Mouse (Mus musculus) embryo, embryonic 11 days (tissue): Measurements from ENCODE around the gene Smagp.
A peak's percentile ranks its signal among the peaks of the same experiment; 100 is the strongest.

Source experiments
- DNase-seq: peaks from one replicate; pipeline ENCODE4 v3.0.0-alpha.2; 2015

The Smagp gene

DNA sequence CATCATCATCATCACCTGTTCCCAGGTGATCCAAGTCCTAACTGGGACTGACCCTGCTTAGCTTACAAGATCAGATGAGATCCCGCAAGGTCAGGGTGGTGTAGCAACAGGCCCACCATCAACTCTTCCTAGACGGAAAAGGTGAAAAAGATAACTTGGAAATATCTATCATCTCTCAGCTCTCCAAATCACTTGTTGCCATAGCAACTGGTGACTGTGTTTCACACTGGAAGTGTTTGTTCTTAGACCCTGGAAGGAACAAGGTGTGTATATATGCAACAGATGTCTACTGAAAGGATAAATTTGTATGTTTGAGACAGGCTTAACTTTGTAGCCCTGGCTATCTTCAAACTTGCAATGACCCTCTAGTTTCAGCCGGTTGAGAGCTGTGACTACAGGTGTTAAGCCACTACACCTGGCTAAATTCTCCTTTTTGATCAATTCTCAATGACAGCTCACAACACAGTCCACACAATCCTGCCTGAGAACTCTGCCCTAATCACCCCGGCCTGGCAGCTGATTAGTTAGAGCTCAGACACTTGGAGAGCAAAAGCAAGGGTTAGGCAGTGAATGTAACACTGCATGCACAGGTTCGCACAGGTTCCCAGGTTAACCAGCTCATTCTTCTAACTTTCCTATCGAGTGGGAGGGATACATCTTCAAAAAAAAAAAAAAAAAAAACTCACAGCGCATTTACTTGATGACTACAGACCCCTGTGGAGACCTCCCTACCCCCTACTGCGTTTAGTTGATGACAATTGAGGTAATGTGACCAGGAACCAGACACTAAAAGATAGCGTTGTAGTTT lies 28.9 kb upstream of the Smagp start:
- DNase-seq, result no peak

DNA sequence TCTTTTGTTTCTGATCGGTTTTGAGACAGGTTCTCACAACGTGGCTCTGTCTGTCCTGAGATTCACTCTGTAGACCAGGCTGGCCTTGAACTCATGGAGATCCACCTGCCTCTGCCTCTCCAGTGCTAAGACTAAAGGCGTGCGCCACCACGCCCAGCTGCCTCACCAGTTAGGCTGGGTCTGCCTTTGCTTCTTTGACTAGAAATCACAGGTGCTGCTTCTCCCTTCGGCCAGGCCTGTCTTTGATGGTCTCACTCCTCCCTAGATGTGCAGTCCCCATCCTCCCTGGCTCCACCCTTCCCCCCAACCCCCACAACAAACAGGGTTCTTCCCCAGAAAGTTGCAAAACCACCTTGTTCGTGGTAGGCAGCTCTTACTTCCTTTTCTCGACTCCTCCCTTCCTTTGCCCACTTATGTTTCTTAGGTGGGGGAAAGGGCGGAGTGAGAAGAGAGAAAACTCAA lies 28.1 kb upstream of the Smagp start:
- DNase-seq, result no peak

DNA sequence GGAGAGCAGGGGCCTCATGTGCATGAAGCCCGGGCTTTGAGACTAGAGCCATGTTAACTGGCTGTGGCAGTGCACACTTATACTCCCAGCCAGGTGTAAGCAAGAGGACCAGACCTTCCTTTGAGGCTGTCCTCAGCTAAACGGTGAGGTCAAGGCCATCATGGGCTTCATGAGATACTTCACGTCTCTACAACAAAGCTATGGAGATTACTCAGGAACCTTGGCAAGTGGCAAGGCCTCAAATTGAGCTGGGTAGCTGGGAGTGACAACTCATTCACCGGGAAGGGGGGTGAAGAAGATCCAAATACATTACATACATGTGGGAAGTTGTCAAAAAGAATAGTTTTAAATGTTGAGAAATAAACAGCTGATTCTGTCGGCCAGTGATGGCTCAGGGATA lies 24.1 kb upstream of the Smagp start:
- no peak for DNase-seq

DNA sequence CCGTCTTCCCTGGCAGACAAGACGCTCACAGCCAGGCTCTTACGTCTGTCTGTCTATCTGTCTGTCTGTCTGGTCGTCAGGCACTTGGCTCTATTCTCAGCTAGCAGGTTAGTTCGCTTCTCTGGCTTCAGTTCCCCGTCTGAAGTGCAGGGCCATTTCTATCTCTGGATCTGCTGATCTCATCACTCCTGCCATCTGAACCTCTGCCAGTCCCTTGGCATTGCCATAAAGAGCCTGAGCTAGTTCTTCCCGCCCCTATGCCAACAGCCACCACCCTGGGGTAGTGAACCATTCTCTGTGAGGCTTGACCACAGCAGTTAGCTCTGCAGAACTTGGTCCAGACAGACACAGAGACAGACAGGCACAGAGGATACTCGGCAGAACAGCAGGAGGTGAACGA lies 23.6 kb upstream of the Smagp start:
- no peak for DNase-seq

DNA sequence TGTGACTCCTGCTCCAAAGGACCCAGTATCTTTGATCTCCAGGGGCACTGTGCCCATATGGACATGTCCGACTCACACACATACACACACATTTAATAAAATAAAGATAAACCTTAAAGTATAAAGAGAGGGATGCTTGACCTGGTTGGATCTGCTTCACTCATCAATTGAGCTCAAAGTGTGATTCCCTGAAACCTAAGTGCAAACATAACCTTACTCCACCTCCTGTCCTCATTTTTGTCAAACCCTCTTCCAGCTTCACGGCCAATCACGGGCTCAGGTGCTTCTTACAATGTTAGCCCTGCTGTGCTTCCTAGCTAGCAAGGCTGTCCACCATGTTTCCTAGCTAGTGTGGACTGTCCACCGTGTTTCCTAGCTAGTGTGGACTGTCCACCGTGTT lies 18.5 kb upstream of the Smagp start:
- no peak for DNase-seq

DNA sequence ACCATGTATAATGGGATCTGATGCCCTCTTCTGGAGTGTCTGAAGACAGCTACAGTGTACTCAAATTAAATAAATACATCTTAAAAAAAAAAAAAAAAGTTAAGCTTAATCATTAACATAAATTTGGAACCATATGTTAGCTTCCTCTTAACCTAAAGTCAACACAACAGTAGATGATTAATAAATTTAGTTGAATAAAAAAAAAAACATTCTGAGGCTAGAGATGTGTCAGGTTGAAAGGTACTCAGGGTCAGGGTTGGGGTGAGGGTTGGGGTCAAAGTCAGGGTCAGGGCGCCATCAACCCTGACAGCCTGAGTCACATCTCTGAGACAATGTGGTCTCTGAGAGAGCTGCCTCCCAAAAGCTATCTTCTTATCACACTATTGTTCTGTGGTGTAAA lies 17.5 kb upstream of the Smagp start:
- no peak for DNase-seq

DNA sequence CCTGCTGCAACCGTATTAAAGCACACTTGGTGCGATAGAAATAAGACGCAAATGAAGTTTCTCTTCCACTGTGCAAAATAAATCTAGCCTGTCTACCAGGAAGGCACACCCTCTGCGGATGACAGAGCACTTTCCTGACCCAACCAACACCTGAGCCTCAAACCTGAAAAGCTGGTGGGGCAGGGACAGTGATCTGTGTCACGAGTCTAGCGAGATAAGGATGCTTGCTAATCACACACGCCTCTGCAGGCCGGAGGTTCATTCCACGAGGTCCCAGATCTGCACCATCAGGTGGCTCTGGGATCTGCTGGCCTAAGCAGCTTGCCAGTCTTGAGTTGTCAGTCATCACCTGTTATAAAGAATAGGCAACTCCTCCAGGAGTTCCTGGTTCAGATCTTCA lies 14.9 kb upstream of the Smagp start:
- DNase-seq, result no peak

DNA sequence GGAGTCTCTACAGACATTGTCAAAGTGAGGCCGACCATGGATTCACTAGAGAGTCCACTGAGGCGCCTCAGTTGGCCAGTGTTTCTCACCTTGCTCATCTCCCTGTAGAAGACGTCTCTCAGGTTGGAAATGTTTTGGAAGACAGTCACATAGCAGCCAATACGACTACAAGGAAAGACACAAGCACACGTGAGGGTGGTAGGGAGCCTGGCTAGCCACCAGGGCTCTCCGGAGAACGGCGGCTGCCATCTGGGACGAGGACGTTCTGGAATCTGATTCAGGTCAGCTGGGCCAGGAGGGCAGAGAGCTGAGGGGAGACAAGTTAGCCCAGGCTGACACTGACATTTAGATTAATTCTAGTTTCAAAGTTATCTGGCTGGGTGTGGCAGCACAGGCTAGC lies 13.4 kb upstream of the Smagp start:
- no peak for DNase-seq

DNA sequence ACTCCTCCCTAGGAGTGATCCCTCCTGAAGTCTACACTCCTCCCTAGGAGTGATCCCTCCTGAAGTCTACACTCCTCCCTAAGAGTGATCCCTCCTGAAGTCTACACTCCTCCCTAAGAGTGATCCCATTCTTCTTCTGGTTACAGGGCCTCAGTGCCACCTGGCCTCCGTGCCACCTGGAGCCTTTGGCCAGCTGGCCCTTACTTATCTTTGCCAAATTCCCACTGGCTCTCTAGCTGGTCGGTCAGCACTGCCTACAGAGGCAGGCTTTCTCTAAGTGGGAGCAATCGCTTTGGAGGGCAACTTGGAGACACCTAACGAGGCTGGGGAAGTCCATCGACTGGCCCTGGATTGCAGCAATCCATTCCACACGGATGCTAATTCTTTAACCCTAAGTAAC lies 9.4 kb upstream of the Smagp start:
- no peak for DNase-seq

DNA sequence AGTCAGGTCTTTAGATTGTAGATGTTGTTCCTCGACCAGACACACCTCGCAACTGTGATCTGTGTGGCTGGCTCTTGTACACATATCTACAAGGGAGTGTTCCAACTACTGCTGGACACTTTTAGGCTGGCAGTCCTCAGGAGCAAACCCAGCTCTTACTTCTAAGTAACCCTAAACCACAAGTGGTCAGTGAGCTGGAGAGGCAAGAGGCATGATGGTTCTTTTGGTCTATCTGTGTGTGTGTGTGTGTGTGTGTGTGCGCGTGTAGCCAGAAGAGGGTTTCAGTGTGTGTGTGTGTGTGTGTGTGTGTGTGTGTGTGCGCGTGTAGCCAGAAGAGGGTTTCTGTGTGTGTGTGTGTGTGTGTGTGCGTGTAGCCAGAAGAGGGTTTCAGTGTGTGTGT lies 5.7 kb upstream of the Smagp start:
- DNase-seq, result no peak

DNA sequence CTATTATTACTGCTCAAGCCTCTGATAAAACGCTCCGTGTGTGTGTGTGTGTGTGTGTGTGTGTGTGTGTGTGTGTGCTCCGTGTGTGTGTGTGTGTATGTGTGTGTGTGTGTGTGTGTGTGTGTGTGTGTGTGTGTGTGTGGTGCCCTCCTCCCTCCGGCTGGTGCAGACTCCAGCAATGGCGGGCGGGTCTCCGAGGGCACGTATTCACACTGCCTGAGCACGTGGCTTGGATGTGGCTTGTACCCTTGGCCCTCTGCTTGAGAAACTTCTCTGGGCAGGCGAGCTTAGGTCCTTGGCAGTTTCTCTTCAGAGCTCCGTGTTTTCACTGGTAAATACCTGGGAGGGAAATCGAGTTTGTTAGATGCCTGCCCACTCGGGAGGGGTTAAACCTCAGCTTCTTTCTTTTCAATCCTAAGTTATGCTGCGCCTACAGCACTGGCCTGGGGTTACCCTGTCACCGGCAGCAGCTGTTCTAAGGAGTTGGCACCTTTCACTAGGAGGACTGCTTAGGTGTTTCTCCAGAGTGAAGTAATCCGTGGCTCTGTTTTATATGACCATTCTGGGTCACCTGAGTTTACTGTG lies 4.6 kb upstream of the Smagp start:
- no peak for DNase-seq

DNA sequence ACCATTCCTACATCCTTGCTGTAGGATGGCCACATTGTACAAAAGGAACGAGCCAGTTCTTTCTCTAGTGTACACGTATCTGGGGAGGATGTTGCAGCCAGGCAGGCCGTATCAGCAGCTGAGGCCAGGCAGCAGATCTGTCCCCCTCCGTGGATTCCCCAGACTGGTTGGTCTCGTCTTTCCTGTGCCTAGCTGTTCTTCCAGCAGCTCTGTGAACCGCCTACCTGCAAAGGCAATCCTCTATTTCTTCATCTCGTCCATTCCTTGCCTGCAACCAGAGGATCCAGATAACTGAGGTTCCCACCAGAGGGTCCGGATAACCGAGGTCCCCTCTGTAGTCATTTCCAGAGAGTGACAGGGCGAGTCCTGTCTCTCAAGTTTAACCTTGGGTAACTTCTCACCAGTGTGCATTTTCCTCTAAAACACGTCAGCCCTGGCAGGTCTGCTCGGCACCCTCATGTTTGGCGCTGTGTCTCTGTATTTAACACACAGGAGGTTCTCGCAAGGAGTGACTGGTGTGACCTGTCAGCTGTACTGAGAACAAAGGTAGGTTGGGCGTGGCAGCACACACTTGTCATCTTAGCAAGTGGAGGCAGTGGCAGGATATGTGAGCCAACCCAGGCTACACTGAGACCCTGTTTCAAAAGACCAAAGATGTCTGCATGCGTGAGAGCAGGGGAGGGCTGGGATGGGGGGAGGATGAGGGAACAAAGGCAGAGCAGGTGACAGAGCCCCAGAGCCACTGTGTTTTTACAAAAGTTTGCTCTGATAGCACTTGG lies 3.4 kb upstream of the Smagp start:
- DNase-seq, result no peak

DNA sequence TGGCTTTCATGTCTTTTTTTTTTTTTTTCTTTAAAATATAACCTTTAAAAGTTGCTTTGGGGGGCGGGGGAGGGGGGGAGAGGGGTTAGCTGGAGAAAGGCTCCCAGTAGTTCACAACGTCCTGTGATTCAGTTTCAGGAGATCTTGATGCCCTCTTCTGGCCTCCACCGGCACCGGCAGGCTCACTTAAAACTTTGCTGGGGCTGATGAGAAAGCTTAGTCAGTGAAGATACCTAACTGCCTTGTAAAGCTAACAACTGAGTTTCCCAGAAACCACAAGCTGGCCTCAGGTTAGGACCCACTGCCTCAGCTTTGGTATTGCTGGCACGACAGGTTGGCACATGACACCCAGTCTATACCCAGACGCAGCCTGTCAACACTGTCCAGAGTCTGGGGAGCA lies 921 bp upstream of the Smagp start:
- peak; percentile 36 for DNase-seq

DNA sequence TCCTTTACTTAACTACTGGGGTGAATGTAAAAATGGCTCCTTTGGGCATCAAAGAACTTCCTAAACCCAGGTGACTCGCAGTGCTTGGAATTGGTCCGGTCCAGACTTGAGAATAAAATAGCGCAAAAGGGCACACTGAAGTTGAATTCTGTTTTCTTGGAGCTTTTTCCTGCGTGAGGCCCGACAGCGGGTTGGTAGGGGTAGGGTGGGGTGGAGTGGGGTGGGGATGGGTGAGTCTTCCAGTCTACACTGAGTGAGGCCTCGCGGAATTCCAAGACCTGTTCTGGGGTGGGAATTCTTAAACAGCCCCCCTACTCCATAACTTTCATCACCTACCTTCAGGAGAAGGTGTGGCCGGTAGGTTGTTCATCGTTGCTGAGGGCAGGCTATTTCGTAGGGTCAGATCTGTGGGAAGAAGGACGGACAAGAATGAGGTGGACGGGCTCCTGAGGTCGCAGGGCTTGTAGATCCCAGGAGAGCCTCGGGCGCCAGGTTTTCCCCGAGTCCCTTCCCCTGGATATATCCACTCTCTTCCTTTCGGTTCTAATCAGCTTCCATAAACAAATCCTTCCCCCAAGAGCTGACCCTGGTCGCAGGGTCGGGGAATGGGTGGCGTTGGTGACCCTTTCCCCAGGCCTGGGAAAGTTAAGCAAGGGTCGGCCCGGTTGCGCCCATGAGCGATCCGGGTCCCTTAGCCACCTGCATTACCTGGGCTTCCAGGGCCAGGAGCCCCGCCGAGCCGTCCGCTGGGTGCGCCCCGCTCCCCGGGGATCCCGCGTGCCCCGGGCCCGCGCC lies 692 bp downstream of the Smagp start:
- DNase-seq, result no peak

DNA sequence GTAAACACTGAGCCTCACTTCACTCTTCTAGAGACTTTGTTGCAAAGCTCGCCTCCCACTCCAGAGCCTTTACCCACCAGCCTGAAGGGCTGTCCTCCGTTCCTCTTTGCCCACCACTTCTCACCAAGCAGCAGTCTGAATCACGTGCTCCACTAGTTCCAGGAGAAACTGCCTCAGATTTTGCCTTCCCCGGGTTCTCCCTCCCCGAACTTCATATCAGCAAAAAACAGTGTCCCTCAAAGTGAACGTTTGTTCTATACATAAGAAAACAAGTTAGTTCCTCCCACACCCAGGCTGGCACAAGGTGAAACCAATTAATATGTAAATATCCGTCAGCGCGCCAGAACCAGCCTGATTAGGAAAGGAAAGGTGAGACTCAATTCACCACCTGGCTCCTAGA lies 1.5 kb downstream of the Smagp start:
- DNase-seq, result no peak

DNA sequence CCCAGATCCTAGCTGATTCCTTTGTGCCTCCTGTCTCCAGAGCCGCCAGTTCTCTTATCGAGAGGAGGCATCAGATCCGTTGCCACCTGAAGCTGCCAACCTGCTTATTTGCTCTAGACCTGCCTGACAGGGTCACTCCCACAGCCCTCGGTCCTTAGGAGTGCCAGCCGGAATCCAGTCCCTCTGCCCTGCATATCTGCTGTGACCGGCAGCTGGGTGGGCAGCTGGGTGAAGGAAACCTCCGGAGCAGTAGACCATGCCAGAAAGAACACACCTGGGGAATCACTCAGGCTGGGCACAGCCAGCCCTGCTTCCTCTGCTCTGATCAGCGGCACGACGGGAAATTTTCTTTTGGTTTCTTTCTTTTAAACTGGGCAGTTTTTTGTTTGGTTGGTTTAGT lies 3.4 kb downstream of the Smagp start:
- DNase-seq, result no peak

DNA sequence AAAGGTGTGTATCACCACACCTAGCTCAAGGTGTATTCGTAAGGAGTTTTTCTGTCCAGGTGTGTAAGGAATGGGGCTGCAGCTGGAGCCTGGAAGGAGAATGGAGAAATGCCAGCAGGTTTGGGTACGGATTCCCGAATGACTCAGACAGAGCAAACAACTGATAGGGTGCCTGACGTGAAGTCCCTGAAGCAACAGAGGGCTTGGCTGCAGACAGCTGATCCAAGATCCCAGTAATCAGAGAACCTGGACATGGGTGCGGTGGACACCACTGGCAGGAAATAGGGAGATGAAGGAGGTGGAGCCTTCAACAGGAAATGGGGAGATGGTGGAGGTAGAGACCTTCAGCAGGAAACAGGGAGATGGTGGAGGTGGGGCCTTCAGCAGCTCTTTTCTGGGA lies 4.4 kb downstream of the Smagp start:
- DNase-seq, result no peak

DNA sequence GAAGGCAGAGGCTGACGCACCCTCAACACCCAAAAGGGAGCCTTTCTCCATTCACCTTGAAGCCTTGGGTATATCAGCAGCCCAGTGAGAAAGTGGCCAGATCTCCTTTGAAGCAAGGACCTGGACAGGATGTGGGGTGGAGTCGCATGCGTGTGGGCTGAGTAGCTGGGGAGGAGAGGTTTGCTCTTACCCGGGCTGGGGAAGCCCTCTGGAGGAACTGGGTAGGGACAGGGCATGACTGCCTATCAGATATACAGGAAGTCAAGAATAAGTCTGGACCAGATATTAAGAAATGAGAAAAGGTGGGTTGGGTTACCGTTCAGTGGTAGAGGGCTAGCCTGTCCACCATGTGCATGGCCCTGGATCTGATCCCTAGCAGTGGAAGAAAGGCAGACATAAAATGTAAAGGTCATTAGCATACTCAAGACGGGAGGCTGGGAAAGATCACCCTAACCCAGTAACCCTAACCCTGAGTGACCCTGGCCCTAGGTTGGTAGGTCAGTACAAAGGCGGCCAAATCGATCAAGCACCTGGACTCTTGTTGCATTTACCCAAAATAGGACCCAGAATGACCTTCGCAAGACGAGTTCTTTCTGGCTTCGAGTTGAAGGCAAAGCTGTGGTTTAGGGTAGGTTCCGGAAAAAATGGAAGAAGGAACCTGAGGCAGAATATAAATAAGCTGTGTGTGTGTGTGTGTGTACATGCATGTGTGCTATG lies 5.1 kb downstream of the Smagp start:
- no peak for DNase-seq

DNA sequence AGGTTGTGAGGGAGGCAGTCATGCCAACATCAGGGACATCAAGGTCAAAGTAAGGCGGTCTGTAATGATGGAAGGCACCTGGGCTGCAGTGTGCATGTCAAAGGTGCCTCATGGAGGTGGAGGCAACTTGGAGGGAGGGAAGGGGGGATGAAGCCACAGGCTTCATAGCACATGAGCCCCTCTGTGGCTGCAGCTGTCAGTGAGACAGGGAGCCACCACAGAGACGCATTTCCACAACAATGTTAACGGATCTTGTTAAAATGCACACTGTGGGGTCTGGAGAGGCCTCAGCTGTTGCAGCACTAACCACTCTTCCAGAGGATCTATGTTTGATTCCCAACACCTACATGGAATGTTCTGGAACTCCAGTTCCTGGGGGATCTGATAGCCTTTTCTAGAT lies 6.6 kb downstream of the Smagp start:
- no peak for DNase-seq

DNA sequence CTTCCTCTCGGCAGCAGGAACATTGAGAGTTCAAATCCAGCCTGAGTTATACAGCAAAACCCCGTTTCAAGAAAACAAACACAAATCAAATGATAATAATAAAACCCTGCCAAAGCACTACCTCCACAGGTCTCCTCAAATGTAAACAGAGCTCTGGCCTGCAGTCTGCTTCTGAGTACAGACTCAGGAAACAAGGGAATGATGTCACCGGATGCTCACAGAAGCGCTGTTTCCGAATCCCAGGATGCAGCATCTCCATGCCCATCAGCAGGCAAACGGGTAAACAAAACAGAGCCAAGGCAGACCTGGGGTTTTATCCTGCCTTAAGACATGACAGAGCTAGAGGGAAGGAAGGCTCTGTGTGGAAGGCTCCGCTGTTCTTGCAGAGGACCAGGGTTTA lies 7.9 kb downstream of the Smagp start:
- no peak for DNase-seq

DNA sequence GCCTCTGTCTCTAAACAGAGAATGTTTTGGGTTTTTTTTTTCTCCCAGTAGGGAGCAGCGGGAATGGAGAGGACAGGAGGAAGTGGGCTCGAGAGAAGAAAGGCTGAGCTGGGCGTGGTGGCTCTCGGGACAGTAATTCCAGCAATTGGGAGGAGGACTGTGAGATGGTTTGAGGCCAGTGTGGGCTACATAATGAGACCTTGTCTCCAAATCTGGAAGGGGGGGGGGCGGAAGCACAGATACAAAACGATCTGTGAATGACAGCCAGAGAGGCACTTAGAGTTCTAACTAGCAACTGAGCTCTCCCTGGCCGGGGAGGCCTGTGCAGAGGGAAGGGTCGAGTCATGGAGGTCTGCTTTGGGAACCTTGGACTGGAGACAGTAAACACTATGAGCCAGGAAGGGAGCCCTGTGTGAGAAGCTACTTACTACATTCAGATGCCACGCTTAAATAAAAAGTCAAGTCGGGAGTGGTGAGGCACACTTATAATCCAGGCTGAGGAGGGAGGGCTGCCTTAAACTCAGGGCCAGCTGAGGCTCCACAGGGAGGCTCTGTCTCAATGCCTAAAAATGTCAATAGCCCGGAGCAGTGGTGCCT lies 8.9 kb downstream of the Smagp start:
- peak; percentile 37 for DNase-seq

DNA sequence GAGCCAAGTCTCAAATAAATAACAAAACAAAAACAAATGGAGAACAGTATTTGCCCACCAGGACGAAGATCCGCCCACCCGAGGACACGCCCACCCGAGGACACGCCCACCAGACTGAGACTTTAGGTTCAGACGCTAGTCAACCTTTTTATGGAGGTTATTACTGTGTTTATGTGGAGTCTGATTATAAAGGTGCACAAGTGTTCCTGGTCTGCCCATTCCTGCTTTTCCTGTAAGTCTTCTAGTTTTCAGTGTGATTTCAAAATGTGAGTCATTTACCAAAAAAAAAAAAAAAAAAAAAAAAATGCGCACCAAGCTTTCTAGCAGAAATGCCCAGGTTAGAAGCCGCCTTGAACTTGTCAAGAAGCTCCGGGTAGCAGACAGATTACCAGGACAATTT lies 9.5 kb downstream of the Smagp start:
- DNase-seq, result no peak
